Mouse (Mus musculus): ENCODE data around the gene Rce1. TPM values are rescaled to one million over a fixed set of nuclear protein-coding genes. Genes with fewer than 3 reads are reported as not detected.

The Rce1 gene
- polyA plus RNA-seq, 1 experiment = 34.4 TPM

GRCm38 (mm10) chr19:4623419-4623818 lies 2.0 kb downstream of the Rce1 start:
- H3K27ac ChIP-seq (ENCODE audit: insufficient read depth, low read length) = no peak overlapping the region
- no peak overlapping the region for H3K9ac ChIP-seq (ENCODE audit: low read depth, poor library complexity, severe bottlenecking)
- no peaks in the 10 kb centered on the region for H3K9me3 ChIP-seq (replicated peaks; ENCODE audit: control insufficient read depth, insufficient read depth, low read length, poor library complexity, severe bottlenecking)
- H3K4me1 ChIP-seq (ENCODE audit: control insufficient read depth, insufficient read depth, low read length) = no peaks in the 10 kb centered on the region
- no peak overlapping the region for H3K4me3 ChIP-seq (ENCODE audit: low read depth, low read length)
- H3K27me3 ChIP-seq (ENCODE audit: control insufficient read depth, insufficient read depth, low read length, poor library complexity, severe bottlenecking) = no peaks in the 10 kb centered on the region
- peaks cover 8% of the 10 kb centered on the region for H3K36me3 ChIP-seq (ENCODE audit: control insufficient read depth, insufficient read depth, low read length, poor library complexity, severe bottlenecking)
- TF ChIP-seq POLR2A (IDR thresholded peaks at IDR 0.05; ENCODE audit: insufficient read depth, low read length) (no peak), CTCF (IDR thresholded peaks at IDR 0.05; ENCODE audit: low read depth, low read length) (no peak), EP300 (IDR thresholded peaks at IDR 0.05; ENCODE audit: insufficient read depth, low read depth, low read length) (no peak)

DNA sequence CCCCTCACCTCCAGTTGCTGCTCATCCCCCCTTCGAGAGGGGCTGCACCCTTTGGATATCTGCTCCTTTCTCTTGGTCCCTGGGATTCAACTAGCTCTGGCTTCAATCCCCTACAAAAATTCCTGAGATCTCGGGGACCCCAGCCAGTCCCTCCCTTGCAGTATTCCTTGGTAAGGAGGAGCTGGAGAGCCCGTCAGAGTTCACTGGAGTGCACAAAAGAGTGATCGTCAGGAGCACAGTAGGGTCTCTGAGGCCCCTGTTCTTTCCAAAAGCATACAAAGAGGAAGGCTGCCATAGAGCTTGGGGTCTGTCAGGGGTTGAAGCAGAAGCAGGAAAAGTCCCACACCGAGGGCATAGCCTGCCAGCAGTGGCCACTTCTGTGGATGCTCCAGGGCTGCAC lies 2.7 kb downstream of the Rce1 start:
- no peak for TF ChIP-seq POLR2A (IDR thresholded peaks at IDR 0.05; ENCODE audit: insufficient read depth, low read length)
- no peak for TF ChIP-seq CTCF (IDR thresholded peaks at IDR 0.05; ENCODE audit: low read depth, low read length)
- no peak for TF ChIP-seq EP300 (IDR thresholded peaks at IDR 0.05; ENCODE audit: insufficient read depth, low read depth, low read length)
- H3K4me3 ChIP-seq (ENCODE audit: low read depth, low read length) = no peak overlapping the region
- H3K27ac ChIP-seq (ENCODE audit: insufficient read depth, low read length) = no peak overlapping the region
- peaks cover 8% of the 10 kb centered on the region for H3K36me3 ChIP-seq (ENCODE audit: control insufficient read depth, insufficient read depth, low read length, poor library complexity, severe bottlenecking)
- H3K4me1 ChIP-seq (ENCODE audit: control insufficient read depth, insufficient read depth, low read length) = no peaks in the 10 kb centered on the region
- no peaks in the 10 kb centered on the region for H3K27me3 ChIP-seq (ENCODE audit: control insufficient read depth, insufficient read depth, low read length, poor library complexity, severe bottlenecking)
- no peak overlapping the region for H3K9ac ChIP-seq (ENCODE audit: low read depth, poor library complexity, severe bottlenecking)
- no peaks in the 10 kb centered on the region for H3K9me3 ChIP-seq (replicated peaks; ENCODE audit: control insufficient read depth, insufficient read depth, low read length, poor library complexity, severe bottlenecking)

DNA sequence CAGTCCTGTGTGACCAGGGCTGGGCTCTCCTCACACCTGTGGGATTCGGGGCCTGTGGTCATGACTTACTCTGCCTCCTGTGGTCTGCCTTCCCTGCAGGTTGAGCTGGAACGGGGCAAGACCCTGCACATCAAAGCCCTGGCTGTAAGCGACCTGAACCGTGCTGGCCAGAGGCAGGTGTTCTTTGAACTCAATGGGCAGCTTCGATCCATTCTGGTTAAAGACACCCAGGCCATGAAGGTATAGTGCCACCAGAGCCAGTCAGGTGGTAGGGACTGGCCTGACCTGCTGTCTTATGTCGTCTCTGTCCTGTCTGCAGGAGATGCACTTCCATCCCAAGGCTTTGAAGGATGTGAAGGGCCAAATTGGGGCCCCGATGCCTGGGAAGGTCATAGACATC lies 4.7 kb downstream of the Rce1 start:
- TF ChIP-seq CTCF (IDR thresholded peaks at IDR 0.05; ENCODE audit: low read depth, low read length) = no peak
- no peak for TF ChIP-seq POLR2A (IDR thresholded peaks at IDR 0.05; ENCODE audit: insufficient read depth, low read length)
- Histone ChIP-seq H3K4me3 (ENCODE audit: low read depth, low read length) (no peak overlapping the region), H3K27me3 (ENCODE audit: control insufficient read depth, insufficient read depth, low read length, poor library complexity, severe bottlenecking) (no peaks in the 10 kb centered on the region)

DNA sequence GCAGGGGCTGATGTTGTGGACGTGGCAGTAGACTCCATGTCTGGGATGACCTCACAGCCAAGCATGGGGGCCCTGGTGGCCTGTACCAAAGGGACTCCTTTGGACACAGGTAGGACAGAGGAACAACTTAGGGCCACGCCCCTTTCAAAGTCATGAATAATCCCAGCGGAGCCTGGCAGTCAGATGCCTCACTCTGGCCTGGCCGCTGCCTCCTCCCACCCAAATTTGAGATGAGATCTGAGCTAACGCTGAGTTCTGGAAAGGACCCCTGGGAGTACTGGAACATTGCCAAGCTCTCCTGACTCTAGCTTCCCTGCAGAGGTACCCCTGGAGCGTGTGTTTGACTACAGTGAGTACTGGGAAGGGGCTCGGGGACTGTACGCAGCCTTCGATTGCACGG lies 6.0 kb downstream of the Rce1 start:
- peaks cover 8% of the 10 kb centered on the region for H3K36me3 ChIP-seq (ENCODE audit: control insufficient read depth, insufficient read depth, low read length, poor library complexity, severe bottlenecking)
- no peak overlapping the region for H3K9ac ChIP-seq (ENCODE audit: low read depth, poor library complexity, severe bottlenecking)
- H3K27ac ChIP-seq (ENCODE audit: insufficient read depth, low read length) = no peak overlapping the region
- H3K4me1 ChIP-seq (ENCODE audit: control insufficient read depth, insufficient read depth, low read length) = no peaks in the 10 kb centered on the region
- no peak overlapping the region for H3K4me3 ChIP-seq (ENCODE audit: low read depth, low read length)
- H3K9me3 ChIP-seq (replicated peaks; ENCODE audit: control insufficient read depth, insufficient read depth, low read length, poor library complexity, severe bottlenecking) = no peaks in the 10 kb centered on the region
- H3K27me3 ChIP-seq (ENCODE audit: control insufficient read depth, insufficient read depth, low read length, poor library complexity, severe bottlenecking) = no peaks in the 10 kb centered on the region
- TF ChIP-seq CTCF (IDR thresholded peaks at IDR 0.05; ENCODE audit: low read depth, low read length) (no peak), EP300 (IDR thresholded peaks at IDR 0.05; ENCODE audit: insufficient read depth, low read depth, low read length) (no peak), POLR2A (IDR thresholded peaks at IDR 0.05; ENCODE audit: insufficient read depth, low read length) (no peak)

More for the DNA sequence above, 4.7 kb downstream of the Rce1 start:
- Histone ChIP-seq H3K9me3 (replicated peaks; ENCODE audit: control insufficient read depth, insufficient read depth, low read length, poor library complexity, severe bottlenecking) (no peaks in the 10 kb centered on the region), H3K36me3 (ENCODE audit: control insufficient read depth, insufficient read depth, low read length, poor library complexity, severe bottlenecking) (peaks cover 8% of the 10 kb centered on the region), H3K4me1 (ENCODE audit: control insufficient read depth, insufficient read depth, low read length) (no peaks in the 10 kb centered on the region), H3K9ac (ENCODE audit: low read depth, poor library complexity, severe bottlenecking) (no peak overlapping the region), H3K27ac (ENCODE audit: insufficient read depth, low read length) (no peak overlapping the region)

DNA sequence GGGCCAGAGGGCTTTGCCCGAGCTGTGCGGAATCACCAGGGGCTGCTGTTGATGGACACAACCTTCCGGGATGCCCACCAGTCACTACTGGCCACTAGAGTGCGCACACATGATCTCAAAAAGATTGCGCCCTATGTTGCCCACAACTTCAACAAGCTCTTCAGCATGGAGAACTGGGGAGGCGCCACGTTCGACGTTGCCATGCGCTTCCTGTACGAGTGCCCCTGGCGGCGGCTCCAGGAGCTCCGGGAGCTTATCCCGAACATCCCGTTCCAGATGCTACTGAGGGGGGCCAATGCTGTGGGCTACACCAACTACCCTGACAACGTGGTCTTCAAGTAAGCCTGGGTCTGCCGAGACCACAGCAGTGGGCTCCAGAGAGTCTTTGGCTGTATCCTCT lies 7.3 kb downstream of the Rce1 start:
- Histone ChIP-seq H3K4me1 (ENCODE audit: control insufficient read depth, insufficient read depth, low read length) (no peaks in the 10 kb centered on the region), H3K27ac (ENCODE audit: insufficient read depth, low read length) (no peak overlapping the region), H3K36me3 (ENCODE audit: control insufficient read depth, insufficient read depth, low read length, poor library complexity, severe bottlenecking) (peaks cover 6% of the 10 kb centered on the region; the same call in 1 of the 2 replicates), H3K9ac (ENCODE audit: low read depth, poor library complexity, severe bottlenecking) (no peak overlapping the region), H3K4me3 (ENCODE audit: low read depth, low read length) (no peak overlapping the region), H3K9me3 (replicated peaks; ENCODE audit: control insufficient read depth, insufficient read depth, low read length, poor library complexity, severe bottlenecking) (no peaks in the 10 kb centered on the region), H3K27me3 (ENCODE audit: control insufficient read depth, insufficient read depth, low read length, poor library complexity, severe bottlenecking) (no peaks in the 10 kb centered on the region)
- TF ChIP-seq EP300 (IDR thresholded peaks at IDR 0.05; ENCODE audit: insufficient read depth, low read depth, low read length) (no peak), CTCF (IDR thresholded peaks at IDR 0.05; ENCODE audit: low read depth, low read length) (peak; percentile 14), POLR2A (IDR thresholded peaks at IDR 0.05; ENCODE audit: insufficient read depth, low read length) (no peak)

DNA sequence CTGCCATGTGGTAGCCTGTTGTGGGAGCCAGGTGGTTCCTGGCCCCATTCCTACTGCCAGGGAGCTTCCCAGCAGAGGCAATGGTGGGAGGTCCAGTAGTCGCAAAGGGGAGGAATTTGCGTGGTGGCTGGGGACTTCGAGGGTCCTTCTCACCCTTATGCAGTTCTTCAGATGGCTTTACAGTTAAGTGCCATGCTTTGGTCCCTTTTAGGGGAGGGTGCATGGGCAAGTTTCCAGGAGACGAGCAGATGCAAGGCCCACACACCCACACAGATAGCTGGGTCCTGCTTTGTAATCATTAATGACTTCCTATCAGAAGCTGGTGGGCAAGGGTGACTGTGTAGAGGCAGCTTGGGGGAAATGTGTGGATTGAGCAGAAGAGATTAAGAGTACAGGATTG lies 8.9 kb downstream of the Rce1 start:
- Histone ChIP-seq H3K36me3 (ENCODE audit: control insufficient read depth, insufficient read depth, low read length, poor library complexity, severe bottlenecking) (no peaks in the 10 kb centered on the region), H3K9ac (ENCODE audit: low read depth, poor library complexity, severe bottlenecking) (no peak overlapping the region)

More for the DNA sequence above, 8.9 kb downstream of the Rce1 start:
- H3K27me3 ChIP-seq (ENCODE audit: control insufficient read depth, insufficient read depth, low read length, poor library complexity, severe bottlenecking) = no peaks in the 10 kb centered on the region
- no peaks in the 10 kb centered on the region for H3K4me1 ChIP-seq (ENCODE audit: control insufficient read depth, insufficient read depth, low read length)
- no peak overlapping the region for H3K27ac ChIP-seq (ENCODE audit: insufficient read depth, low read length)
- H3K9me3 ChIP-seq (replicated peaks; ENCODE audit: control insufficient read depth, insufficient read depth, low read length, poor library complexity, severe bottlenecking) = no peaks in the 10 kb centered on the region
- no peak overlapping the region for H3K4me3 ChIP-seq (ENCODE audit: low read depth, low read length)
- TF ChIP-seq POLR2A (IDR thresholded peaks at IDR 0.05; ENCODE audit: insufficient read depth, low read length) (no peak), CTCF (IDR thresholded peaks at IDR 0.05; ENCODE audit: low read depth, low read length) (no peak), EP300 (IDR thresholded peaks at IDR 0.05; ENCODE audit: insufficient read depth, low read depth, low read length) (no peak)
